Mouse (Mus musculus): ENCODE results near the gene Pmpca. TPM values are rescaled to one million over a fixed set of nuclear protein-coding genes. Genes with fewer than 3 reads are reported as not detected.
"Not testable (repeated sequence)": the region's sequence is repeated elsewhere in the genome, so short reads cannot be mapped to it uniquely, and the experiment has no call there.

Gene Pmpca
- total and polyA plus RNA-seq, 2 experiments from 2014 or later: 52.5 to 99.2 TPM

- Histone ChIP-seq H3K4me2 (ENCODE audit: low read depth, low read length) (peak within 1 kb of the TSS; percentile 86), H3K27me3 (ENCODE audit: control insufficient read depth, insufficient read depth, low read length) (no peaks in the 10 kb centered on the region), H3K9me3 (replicated peaks; ENCODE audit: control insufficient read depth, low read length) (no peaks in the 10 kb centered on the region), H3K36me3 (replicated peaks; ENCODE audit: control insufficient read depth, insufficient read depth, low read length) (peaks cover 68% of the 10 kb centered on the region), H3K9ac (replicated peaks; ENCODE audit: low read depth, low read length) (peak within 1 kb of the TSS; percentile 62), H3K27ac (ENCODE audit: low read depth) (peak within 1 kb of the TSS; percentile 43; the same call in 1 of the 2 replicates), H3K4me3 (ENCODE audit: low read depth, low read length) (peak within 1 kb of the TSS; percentile 61), H3K4me1 (ENCODE audit: control insufficient read depth, insufficient read depth) (no peaks in the 10 kb centered on the region)
- ATAC-seq (ENCODE audit: insufficient read depth, low read depth) (peak; percentile 93), DNase-seq (ENCODE audit: low spot score) (peak; percentile 88)
- WGBS: under 1% methylated on average over 38 of the region's 38 CpGs
- TF ChIP-seq CTCF (IDR thresholded peaks at IDR 0.05; ENCODE audit: low read depth) (no peak), EP300 (IDR thresholded peaks at IDR 0.05; ENCODE audit: low read depth) (no peak)
These were observed 8.9 kb upstream of the Pmpca start, which contains the start of gene Snapc4 for GRCm38 (mm10) chr2:26380131-26380771. TSS of gene Snapc4 (minus strand) at chr2:26380653.

DNA sequence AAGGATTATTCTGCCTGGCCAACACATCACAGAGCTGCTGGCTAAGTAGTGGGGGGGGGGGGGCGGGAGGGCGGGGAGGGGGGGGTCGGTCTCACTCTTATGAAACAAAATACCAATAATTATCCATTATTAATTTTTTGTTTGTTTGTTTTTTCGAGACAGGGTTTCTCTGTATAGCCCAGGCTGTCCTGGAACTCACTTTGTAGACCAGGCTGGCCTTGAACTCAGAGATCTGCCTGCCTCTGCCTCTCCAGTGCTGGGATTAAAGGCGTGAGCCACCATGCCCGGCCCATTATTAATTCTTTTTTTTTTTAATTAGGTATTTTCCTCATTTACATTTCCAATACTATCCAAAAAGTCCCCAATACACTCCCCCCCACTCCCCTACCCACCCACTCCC, 8.3 kb upstream of the Pmpca start:
- peak overlapping the region; percentile 86 for H3K4me2 ChIP-seq (ENCODE audit: low read depth, low read length)
- H3K4me1 ChIP-seq (ENCODE audit: control insufficient read depth, insufficient read depth); ATAC-seq (ENCODE audit: insufficient read depth, low read depth); H3K27me3 ChIP-seq (ENCODE audit: control insufficient read depth, insufficient read depth, low read length); H3K27ac ChIP-seq (ENCODE audit: low read depth); H3K9ac ChIP-seq (replicated peaks; ENCODE audit: low read depth, low read length); DNase-seq (ENCODE audit: low spot score); H3K9me3 ChIP-seq (replicated peaks; ENCODE audit: control insufficient read depth, low read length): not testable (repeated sequence)
- peak overlapping the region; percentile 61 for H3K4me3 ChIP-seq (ENCODE audit: low read depth, low read length)
- H3K36me3 ChIP-seq (replicated peaks; ENCODE audit: control insufficient read depth, insufficient read depth, low read length): peaks cover 69% of the 10 kb centered on the region
- 36% methylated on average over 6 of the region's 6 CpGs for WGBS

- Histone ChIP-seq H3K4me3 (ENCODE audit: low read depth, low read length) (no peak overlapping the region), H3K27ac (ENCODE audit: low read depth) (no peak overlapping the region), H3K9ac (replicated peaks; ENCODE audit: low read depth, low read length) (no peak overlapping the region), H3K4me2 (ENCODE audit: low read depth, low read length) (no peak overlapping the region), H3K27me3 (ENCODE audit: control insufficient read depth, insufficient read depth, low read length) (no peaks in the 10 kb centered on the region), H3K36me3 (replicated peaks; ENCODE audit: control insufficient read depth, insufficient read depth, low read length) (peaks cover 74% of the 10 kb centered on the region), H3K9me3 (replicated peaks; ENCODE audit: control insufficient read depth, low read length) (no peaks in the 10 kb centered on the region), H3K4me1 (ENCODE audit: control insufficient read depth, insufficient read depth) (peaks cover 10% of the 10 kb centered on the region)
- TF ChIP-seq CTCF (IDR thresholded peaks at IDR 0.05; ENCODE audit: low read depth) (no peak), EP300 (IDR thresholded peaks at IDR 0.05; ENCODE audit: low read depth) (no peak)
- ATAC-seq (ENCODE audit: insufficient read depth, low read depth): no peak
- no peak for DNase-seq (ENCODE audit: low spot score)
- WGBS: 75% methylated on average over 3 of the region's 3 CpGs
These were observed 1.4 kb upstream of the Pmpca start for GRCm38 (mm10) chr2:26387713-26388112.

- TF ChIP-seq CTCF (IDR thresholded peaks at IDR 0.05; ENCODE audit: low read depth) (no peak), EP300 (IDR thresholded peaks at IDR 0.05; ENCODE audit: low read depth) (no peak)
- Histone ChIP-seq H3K27ac (ENCODE audit: low read depth) (peak overlapping the region; percentile 74), H3K36me3 (replicated peaks; ENCODE audit: control insufficient read depth, insufficient read depth, low read length) (peaks cover 74% of the 10 kb centered on the region), H3K4me1 (ENCODE audit: control insufficient read depth, insufficient read depth) (peaks cover 10% of the 10 kb centered on the region), H3K9ac (replicated peaks; ENCODE audit: low read depth, low read length) (peak overlapping the region; percentile 91), H3K4me3 (ENCODE audit: low read depth, low read length) (peak overlapping the region; percentile 91), H3K9me3 (replicated peaks; ENCODE audit: control insufficient read depth, low read length) (no peaks in the 10 kb centered on the region), H3K27me3 (ENCODE audit: control insufficient read depth, insufficient read depth, low read length) (no peaks in the 10 kb centered on the region), H3K4me2 (ENCODE audit: low read depth, low read length) (peak overlapping the region; percentile 99)
- DNase-seq (ENCODE audit: low spot score): no peak
- WGBS: under 1% methylated on average over 32 of the region's 45 CpGs
- ATAC-seq (ENCODE audit: insufficient read depth, low read depth): peak; percentile 49
These were observed 421 bp upstream of the Pmpca start for GRCm38 (mm10) chr2:26388682-26389153.

DNA sequence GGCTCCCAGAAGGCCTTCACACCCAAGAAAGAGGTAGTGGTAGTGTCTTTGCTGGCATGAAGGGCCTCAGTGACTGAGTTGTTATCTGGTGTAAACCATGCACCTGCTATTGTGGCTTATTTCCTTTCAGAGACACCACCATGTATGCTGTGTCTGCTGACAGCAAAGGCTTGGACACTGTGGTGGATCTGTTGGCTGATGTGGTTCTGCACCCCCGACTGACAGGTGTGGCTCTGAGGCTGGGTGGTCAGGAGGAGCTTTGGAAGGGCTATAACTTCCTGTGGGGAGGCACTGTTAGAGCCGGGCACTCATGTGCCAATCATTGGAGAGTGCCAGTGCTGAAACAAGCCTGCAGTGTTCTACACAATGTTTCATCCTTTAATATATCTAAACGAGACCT, 1.8 kb downstream of the Pmpca start:
- TF ChIP-seq EP300 (IDR thresholded peaks at IDR 0.05; ENCODE audit: low read depth): no peak
- no peak for TF ChIP-seq CTCF (IDR thresholded peaks at IDR 0.05; ENCODE audit: low read depth)
- H3K4me1 ChIP-seq (ENCODE audit: control insufficient read depth, insufficient read depth): peaks cover 10% of the 10 kb centered on the region

GRCm38 (mm10) chr2:26391617-26392016, 2.5 kb downstream of the Pmpca start:
- Histone ChIP-seq H3K4me1 (ENCODE audit: control insufficient read depth, insufficient read depth) (peaks cover 10% of the 10 kb centered on the region), H3K4me3 (ENCODE audit: low read depth, low read length) (no peak overlapping the region), H3K9me3 (replicated peaks; ENCODE audit: control insufficient read depth, low read length) (no peaks in the 10 kb centered on the region), H3K9ac (replicated peaks; ENCODE audit: low read depth, low read length) (no peak overlapping the region), H3K36me3 (replicated peaks; ENCODE audit: control insufficient read depth, insufficient read depth, low read length) (peaks cover 74% of the 10 kb centered on the region), H3K27me3 (ENCODE audit: control insufficient read depth, insufficient read depth, low read length) (no peaks in the 10 kb centered on the region), H3K27ac (ENCODE audit: low read depth) (no peak overlapping the region), H3K4me2 (ENCODE audit: low read depth, low read length) (no peak overlapping the region)
- WGBS: 94% methylated on average over 6 of the region's 6 CpGs
- no peak for ATAC-seq (ENCODE audit: insufficient read depth, low read depth)
- TF ChIP-seq EP300 (IDR thresholded peaks at IDR 0.05; ENCODE audit: low read depth) (no peak), CTCF (IDR thresholded peaks at IDR 0.05; ENCODE audit: low read depth) (no peak)
- DNase-seq (ENCODE audit: low spot score): no peak

More for the DNA sequence above, 1.8 kb downstream of the Pmpca start:
- Histone ChIP-seq H3K4me2 (ENCODE audit: low read depth, low read length) (no peak overlapping the region), H3K36me3 (replicated peaks; ENCODE audit: control insufficient read depth, insufficient read depth, low read length) (peaks cover 74% of the 10 kb centered on the region), H3K9me3 (replicated peaks; ENCODE audit: control insufficient read depth, low read length) (no peaks in the 10 kb centered on the region), H3K27me3 (ENCODE audit: control insufficient read depth, insufficient read depth, low read length) (no peaks in the 10 kb centered on the region), H3K9ac (replicated peaks; ENCODE audit: low read depth, low read length) (no peak overlapping the region), H3K4me3 (ENCODE audit: low read depth, low read length) (no peak overlapping the region), H3K27ac (ENCODE audit: low read depth) (no peak overlapping the region)
- ATAC-seq (ENCODE audit: insufficient read depth, low read depth) (no peak), DNase-seq (ENCODE audit: low spot score) (no peak)
- WGBS: 81% methylated on average over 3 of the region's 3 CpGs
